Mouse (Mus musculus) liver, embryonic 14.5 days (tissue): ENCODE data around the gene Ubtd2. TPM values are rescaled to one million over a fixed set of nuclear protein-coding genes. Genes with fewer than 3 reads are reported as not detected.
A peak's percentile ranks its signal among the peaks of the same experiment; 100 is the strongest.

Source experiments
- ATAC-seq: fragments of 200-750 bp; cut with Nextera tagmentation; 2 replicates; pipeline ENCODE4 v1.8.0; 2017; ENCODE audit warnings: moderate number of reproducible peaks, mild to moderate bottlenecking, moderate library complexity; ENCODE audit not compliant: insufficient read depth
- DNase-seq, 3 experiments: peaks; one replicate each; pipeline ENCODE4 v3.0.0-alpha.2; 2012 to 2013; ENCODE audit warnings: low read depth in 3 of 3, low spot score in 3 of 3
- H3K27ac ChIP-seq: fragments of 300-500 bp; sonication (generic); 2 replicates; pipeline ENCODE4 v1.5.1; 2014; ENCODE audit warnings: moderate library complexity, mild to moderate bottlenecking, control low read depth, inconsistent platforms
- H3K27me3 ChIP-seq: fragments of 300-500 bp; sonication (generic); 2 replicates; pipeline ENCODE4 v1.6.1; 2014; ENCODE audit warnings: mild to moderate bottlenecking, low read length, moderate library complexity; ENCODE audit not compliant: control insufficient read depth, insufficient read depth
- H3K36me3 ChIP-seq: fragments of 300-500 bp; sonication (generic); replicated peaks from 2 replicates; pipeline ENCODE4 v1.6.1; 2014; ENCODE audit warnings: low read depth; ENCODE audit not compliant: control insufficient read depth, insufficient read depth
- H3K4me1 ChIP-seq, 2 experiments: fragments of 200-500 bp in 1 of 2; fragments of 300-500 bp in 1 of 2; sonication (generic) in 1 of 2; replicated peaks; 2 replicates each; pipeline ENCODE4 v1.6.1; 2012 to 2014; ENCODE audit warnings: antibody characterized with exemption in 1 of 2, inconsistent platforms in 1 of 2, low read length in 1 of 2; ENCODE audit not compliant: control insufficient read depth in 2 of 2, insufficient read depth in 2 of 2
- H3K4me2 ChIP-seq: fragments of 300-500 bp; sonication (generic); 2 replicates; pipeline ENCODE4 v1.6.1; 2014; ENCODE audit warnings: low read depth, mild to moderate bottlenecking, control low read depth, moderate library complexity
- H3K4me3 ChIP-seq, 2 experiments: fragments of 200-500 bp in 1 of 2; fragments of 300-500 bp in 1 of 2; sonication (generic) in 1 of 2; 2 replicates each; pipeline ENCODE4 v1.5.1; 2012 to 2014; ENCODE audit warnings: low read depth in 2 of 2, low read length in 2 of 2, mild to moderate bottlenecking in 2 of 2, control low read depth in 1 of 2, inconsistent platforms in 1 of 2, moderate library complexity in 1 of 2; ENCODE audit not compliant: insufficient read depth in 1 of 2
- H3K9ac ChIP-seq: fragments of 300-500 bp; sonication (generic); replicated peaks from 2 replicates; pipeline ENCODE4 v1.6.1; 2014; ENCODE audit warnings: mild to moderate bottlenecking, control low read depth, moderate library complexity
- H3K9me3 ChIP-seq: fragments of 300-500 bp; sonication (generic); 2 replicates; pipeline ENCODE4 v1.6.1; 2016; ENCODE audit warnings: low read length, mixed read lengths; ENCODE audit not compliant: control insufficient read depth
- CTCF ChIP-seq: IDR thresholded peaks from 2 replicates; pipeline ENCODE4 v1.5.1; 2016; ENCODE audit warnings: antibody characterized with exemption, low read depth, control low read depth
- EP300 ChIP-seq: IDR thresholded peaks from 2 replicates; pipeline ENCODE4 v1.6.1; 2016; ENCODE audit warnings: antibody characterized with exemption, low read depth
- WGBS: fragments of 180-500 bp; shearing (Covaris S2); extraction: QIAGEN DNeasy Blood & Tissue Kit; methylation state at CpG from one replicate; pipeline ENCODE4 v1.1.7; 2014; ENCODE audit not compliant: insufficient replicate concordance; 5-methylcytosine and 5-hydroxymethylcytosine counted together
- polyA plus RNA-seq, 2 experiments: library from polyadenylated mRNA; depleted of rRNA in 1 of 2; stranded (reverse) in 1 of 2; unstranded in 1 of 2; fragments of >200 nt; fragmentation: Nextera tagmentation in 1 of 2; extraction: Ambion mirVana in 1 of 2; gene quantifications; 2 replicates each; pipeline versions ENCODE4 v1.2.1 to v1.2.3; 2012 to 2014

The Ubtd2 gene
- polyA plus RNA-seq, 2 experiments, result 2.8 to 3.2 TPM

DNA sequence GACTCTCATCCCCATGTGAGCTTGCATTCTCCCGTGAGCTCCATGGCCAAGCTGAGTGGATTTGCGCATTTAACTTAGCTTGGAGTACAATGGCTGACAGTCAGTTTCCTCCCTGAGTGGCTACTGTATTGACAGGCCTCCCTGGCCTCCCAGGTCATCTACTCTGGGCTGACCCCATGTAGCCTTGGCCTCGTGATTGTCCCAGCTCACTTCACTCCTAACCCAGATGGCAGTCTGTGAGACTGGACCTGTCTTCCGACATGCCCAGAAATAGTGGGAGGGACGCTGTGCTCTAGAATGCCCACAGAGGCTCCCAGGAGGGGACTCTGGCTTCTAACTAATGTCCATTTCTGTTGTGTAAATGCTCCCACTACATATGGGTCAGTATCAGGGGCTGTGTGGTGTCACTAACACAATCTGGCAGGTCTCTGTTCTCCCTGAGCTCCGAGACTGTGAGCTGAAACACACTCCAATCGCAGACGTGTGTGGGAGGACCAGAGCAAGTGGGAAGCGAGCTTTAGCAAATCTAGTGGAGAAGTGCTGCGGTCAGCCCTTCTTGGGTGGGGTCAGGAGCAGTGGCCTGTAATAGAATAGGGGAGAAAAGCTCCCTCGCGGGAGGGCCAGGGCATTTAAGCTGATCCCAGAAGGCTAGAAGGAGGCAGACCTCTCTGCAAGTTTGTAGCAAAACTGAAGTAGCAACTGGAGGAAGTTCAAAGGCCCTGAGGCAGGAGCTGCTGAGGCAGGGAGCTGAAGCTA lies 105.0 kb downstream of the Ubtd2 start:
- WGBS, result 78% methylated on average over 12 of the region's 12 CpGs
- H3K27ac ChIP-seq, result no peak overlapping the region
- H3K4me2 ChIP-seq, result no peak overlapping the region
- H3K4me3 ChIP-seq, result no peak overlapping the region
- peaks cover 6 to 21% of the 10 kb centered on the region in 2 experiments for H3K4me1 ChIP-seq
- no peaks in the 10 kb centered on the region for H3K27me3 ChIP-seq
- DNase-seq (no peak), ATAC-seq (no peak)
- H3K9ac ChIP-seq, result no peak overlapping the region
- no peaks in the 10 kb centered on the region for H3K9me3 ChIP-seq
- TF ChIP-seq EP300, result no peak
- TF ChIP-seq CTCF, result no peak
- H3K36me3 ChIP-seq, result no peaks in the 10 kb centered on the region

DNA sequence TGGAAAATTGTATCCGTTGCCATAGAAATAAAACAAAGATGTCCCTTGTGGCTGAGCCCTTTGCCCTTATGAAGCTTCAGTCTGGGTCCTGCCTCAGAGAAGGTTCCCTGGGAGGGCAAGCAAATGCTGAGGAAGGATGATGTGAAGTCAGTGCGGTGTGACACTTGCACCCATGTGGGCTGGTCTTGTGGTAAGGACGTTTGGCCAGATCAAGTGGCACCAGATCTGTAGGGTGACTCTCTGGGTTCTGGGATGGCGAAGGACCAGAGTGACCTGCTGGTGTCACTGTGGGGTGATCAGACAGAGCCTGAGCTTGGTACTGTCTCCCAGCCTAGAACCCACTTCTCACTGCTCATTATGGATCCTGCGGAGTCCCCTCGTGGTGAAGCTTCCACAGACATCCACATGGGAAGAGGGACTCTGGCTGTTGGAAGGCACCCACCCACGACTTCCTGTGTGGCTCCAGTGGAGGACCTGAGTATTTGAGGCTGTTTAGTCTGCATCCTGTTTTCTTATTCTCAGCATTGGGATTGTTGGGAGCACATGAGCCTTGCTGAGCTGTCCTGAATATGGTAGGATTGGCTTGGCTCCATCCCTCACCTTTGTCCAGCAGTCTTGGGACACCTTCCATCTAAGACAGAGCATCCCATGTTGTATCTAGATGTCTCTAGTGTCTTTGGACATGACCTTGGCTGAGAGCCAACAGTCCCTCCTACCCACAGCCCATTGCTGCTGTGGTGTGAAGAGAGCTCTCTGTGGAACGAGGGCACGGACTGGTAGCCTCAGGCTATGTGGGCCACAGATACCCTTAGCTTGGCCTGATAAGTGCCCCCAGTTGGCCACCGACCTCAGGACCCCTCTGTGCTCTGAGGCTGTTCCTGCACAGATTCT lies 106.5 kb downstream of the Ubtd2 start:
- 56% methylated on average over 10 of the region's 10 CpGs for WGBS
- H3K9me3 ChIP-seq, result no peaks in the 10 kb centered on the region
- H3K4me2 ChIP-seq, result no peak overlapping the region
- no peak for ATAC-seq
- no peaks in the 10 kb centered on the region for H3K27me3 ChIP-seq
- no peak overlapping the region for H3K9ac ChIP-seq
- DNase-seq, result no peak
- peaks cover 9 to 32% of the 10 kb centered on the region in 2 experiments for H3K4me1 ChIP-seq
- H3K36me3 ChIP-seq, result no peaks in the 10 kb centered on the region
- TF ChIP-seq EP300 (no peak), CTCF (0 out of 2 replicates have a peak, but pooled peaks have one; percentile 0)
- no peak overlapping the region for H3K27ac ChIP-seq
- H3K4me3 ChIP-seq, result no peak overlapping the region

DNA sequence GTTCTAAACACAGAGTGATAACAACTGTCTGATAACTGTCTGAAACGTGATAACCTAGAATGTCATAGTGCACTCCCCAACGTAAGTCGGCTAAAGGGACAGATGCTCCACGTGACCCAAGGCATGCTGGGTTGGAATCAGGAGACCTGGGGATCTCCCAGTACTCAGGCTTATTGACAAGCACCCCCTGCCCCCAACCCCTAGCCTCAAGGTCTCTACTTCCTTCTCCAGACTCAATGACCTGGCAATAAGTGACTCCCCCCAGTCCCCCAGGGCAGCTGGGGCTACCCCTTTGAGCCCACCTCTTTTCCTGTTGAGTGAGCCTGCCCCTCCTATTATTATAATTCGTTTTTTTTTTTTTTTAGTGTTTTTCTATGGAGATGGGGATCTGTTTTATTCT lies 107.5 kb downstream of the Ubtd2 start:
- no peak for DNase-seq
- H3K4me3 ChIP-seq, result no peak overlapping the region
- no peak overlapping the region for H3K27ac ChIP-seq
- no peaks in the 10 kb centered on the region for H3K27me3 ChIP-seq
- no peak overlapping the region for H3K4me2 ChIP-seq
- 46% methylated on average over 5 of the region's 5 CpGs for WGBS
- no peaks in the 10 kb centered on the region for H3K36me3 ChIP-seq
- no peak for ATAC-seq
- H3K4me1 ChIP-seq, result peaks cover 9 to 33% of the 10 kb centered on the region in 2 experiments
- no peaks in the 10 kb centered on the region for H3K9me3 ChIP-seq
- H3K9ac ChIP-seq, result no peak overlapping the region
- TF ChIP-seq EP300 (no peak), CTCF (no peak)

GRCm38 (mm10) chr11:32563660-32564059 lies 108.5 kb downstream of the Ubtd2 start:
- TF ChIP-seq CTCF (no peak), EP300 (no peak)
- ATAC-seq (no peak), DNase-seq (no peak)
- no peak overlapping the region for H3K9ac ChIP-seq
- H3K36me3 ChIP-seq, result no peaks in the 10 kb centered on the region
- H3K4me1 ChIP-seq, result peaks cover 9 to 33% of the 10 kb centered on the region in 2 experiments
- no peak overlapping the region for H3K27ac ChIP-seq
- H3K4me3 ChIP-seq, result no peak overlapping the region
- H3K9me3 ChIP-seq, result no peaks in the 10 kb centered on the region
- no peaks in the 10 kb centered on the region for H3K27me3 ChIP-seq
- 33% methylated on average over 3 of the region's 3 CpGs for WGBS
- H3K4me2 ChIP-seq, result no peak overlapping the region

GRCm38 (mm10) chr11:32564629-32565028 lies 109.5 kb downstream of the Ubtd2 start:
- Histone ChIP-seq H3K4me3 (no peak overlapping the region), H3K9me3 (no peaks in the 10 kb centered on the region), H3K27ac (no peak overlapping the region), H3K9ac (no peak overlapping the region), H3K4me2 (no peak overlapping the region; the same call in 1 of the 2 replicates), H3K36me3 (no peaks in the 10 kb centered on the region), H3K27me3 (no peaks in the 10 kb centered on the region), H3K4me1 (peaks cover 9 to 33% of the 10 kb centered on the region in 2 experiments)
- WGBS, result 36% methylated on average over 4 of the region's 4 CpGs
- no peak for ATAC-seq
- no peak for DNase-seq
- TF ChIP-seq EP300 (no peak), CTCF (no peak)
